Mouse (Mus musculus) heart, postnatal 0 days (tissue): ENCODE data around the gene Prss57. TPM values are rescaled to one million over a fixed set of nuclear protein-coding genes. Genes with fewer than 3 reads are reported as not detected.

Experiments
- ATAC-seq: fragments of 200-750 bp; cut with Nextera tagmentation; 2 replicates; pipeline ENCODE4 v1.8.0; 2017; ENCODE audit warnings: low read depth, moderate number of reproducible peaks, moderate library complexity; ENCODE audit not compliant: insufficient read depth
- DNase-seq: peaks from one replicate; pipeline ENCODE4 v3.0.0-alpha.2; 2016; ENCODE audit warnings: low spot score
- H3K27ac ChIP-seq: fragments of 300-500 bp; sonication (generic); 2 replicates; pipeline ENCODE4 v1.5.1; 2014; ENCODE audit warnings: low read depth, mild to moderate bottlenecking
- H3K27me3 ChIP-seq: fragments of 300-500 bp; sonication (generic); 2 replicates; pipeline ENCODE4 v1.6.1; 2014; ENCODE audit warnings: low read length, mixed read lengths; ENCODE audit not compliant: control insufficient read depth, insufficient read depth
- H3K36me3 ChIP-seq: fragments of 300-500 bp; sonication (generic); replicated peaks from 2 replicates; pipeline ENCODE4 v1.6.1; 2014; ENCODE audit warnings: low read length, mixed read lengths; ENCODE audit not compliant: control insufficient read depth, insufficient read depth
- H3K4me1 ChIP-seq: fragments of 300-500 bp; sonication (generic); 2 replicates; pipeline ENCODE4 v1.6.1; 2014; ENCODE audit warnings: antibody characterized with exemption; ENCODE audit not compliant: control insufficient read depth, insufficient read depth
- H3K4me2 ChIP-seq: fragments of 300-500 bp; sonication (generic); 2 replicates; pipeline ENCODE4 v1.6.1; 2014; ENCODE audit warnings: low read depth, mild to moderate bottlenecking, low read length, moderate library complexity
- H3K4me3 ChIP-seq: fragments of 300-500 bp; sonication (generic); 2 replicates; pipeline ENCODE4 v1.5.1; 2014; ENCODE audit warnings: low read depth, low read length
- H3K9ac ChIP-seq: fragments of 300-500 bp; sonication (generic); replicated peaks from 2 replicates; pipeline ENCODE4 v1.6.1; 2014; ENCODE audit warnings: low read depth, low read length, mixed read lengths
- H3K9me3 ChIP-seq: fragments of 300-500 bp; sonication (generic); replicated peaks from 2 replicates; pipeline ENCODE4 v1.6.1; 2016; ENCODE audit warnings: low read length; ENCODE audit not compliant: control insufficient read depth
- CTCF ChIP-seq: IDR thresholded peaks from 2 replicates; pipeline ENCODE4 v1.5.1; 2016; ENCODE audit warnings: antibody characterized with exemption, control low read depth, low read depth
- EP300 ChIP-seq: IDR thresholded peaks from 2 replicates; pipeline ENCODE4 v1.6.1; 2016; ENCODE audit warnings: antibody characterized with exemption, low read depth
- WGBS: fragments of 180-500 bp; shearing (Covaris S2); extraction: QIAGEN DNeasy Blood & Tissue Kit; methylation state at CpG from one replicate; pipeline ENCODE4 v1.1.7; 2014; 5-methylcytosine and 5-hydroxymethylcytosine counted together
- polyA plus RNA-seq: library from polyadenylated mRNA; unstranded; fragments of >200 nt; fragmentation: Nextera tagmentation; extraction: Ambion mirVana; gene quantifications from 2 replicates; pipeline ENCODE4 v1.2.1, GENCODE M21; 2015
- total RNA-seq: library from RNA; depleted of rRNA; stranded (reverse); fragments of >200 nt; gene quantifications from 2 replicates; pipeline ENCODE4 v1.2.3, GENCODE M21; 2014; ENCODE audit warnings: low replicate concordance

The Prss57 gene
- total and polyA plus RNA-seq, 2 experiments from 2014 or later: 1.3 TPM; not detected in 1

GRCm38 (mm10) chr10:79801837-79802236 lies 11.1 kb upstream of the Prss57 start:
- Histone ChIP-seq H3K9ac (no peak overlapping the region), H3K4me2 (no peak overlapping the region), H3K36me3 (no peaks in the 10 kb centered on the region), H3K4me1 (peaks cover 22% of the 10 kb centered on the region; the same call in 1 of the 2 replicates), H3K27me3 (no peaks in the 10 kb centered on the region), H3K9me3 (no peaks in the 10 kb centered on the region), H3K27ac (no peak overlapping the region), H3K4me3 (no peak overlapping the region)
- 40% methylated on average over 3 of the region's 3 CpGs for WGBS
- DNase-seq: no peak
- ATAC-seq: no peak
- no peak for TF ChIP-seq CTCF
- TF ChIP-seq EP300: no peak

GRCm38 (mm10) chr10:79800508-79800907 lies 9.7 kb upstream of the Prss57 start:
- DNase-seq: no peak
- no peak for TF ChIP-seq EP300
- WGBS: 75% methylated on average over 11 of the region's 11 CpGs

GRCm38 (mm10) chr10:79798289-79798928 lies 7.6 kb upstream of the Prss57 start:
- no peak for ATAC-seq
- no peak for TF ChIP-seq CTCF
- no peak for TF ChIP-seq EP300
- DNase-seq: no peak

More at GRCm38 (mm10) chr10:79800508-79800907, 9.7 kb upstream of the Prss57 start:
- H3K9ac ChIP-seq: no peak overlapping the region
- H3K27me3 ChIP-seq: no peaks in the 10 kb centered on the region
- H3K36me3 ChIP-seq: no peaks in the 10 kb centered on the region
- no peak for ATAC-seq
- no peak overlapping the region for H3K4me2 ChIP-seq
- no peak overlapping the region for H3K27ac ChIP-seq
- H3K9me3 ChIP-seq: no peaks in the 10 kb centered on the region
- peaks cover 22% of the 10 kb centered on the region; the same call in 1 of the 2 replicates for H3K4me1 ChIP-seq
- no peak overlapping the region for H3K4me3 ChIP-seq

GRCm38 (mm10) chr10:79797326-79797725 lies 6.6 kb upstream of the Prss57 start:
- Histone ChIP-seq H3K9ac (no peak overlapping the region), H3K4me2 (0 out of 2 replicates have a peak overlapping the region, but pooled peaks have one; percentile 30), H3K27me3 (no peaks in the 10 kb centered on the region), H3K4me3 (no peak overlapping the region), H3K9me3 (no peaks in the 10 kb centered on the region), H3K36me3 (no peaks in the 10 kb centered on the region), H3K27ac (no peak overlapping the region), H3K4me1 (peaks cover 16% of the 10 kb centered on the region)
- no peak for TF ChIP-seq EP300
- TF ChIP-seq CTCF: no peak
- ATAC-seq: no peak
- no peak for DNase-seq
- 32% methylated on average over 15 of the region's 15 CpGs for WGBS

More at GRCm38 (mm10) chr10:79798289-79798928, 7.6 kb upstream of the Prss57 start:
- Histone ChIP-seq H3K9me3 (no peaks in the 10 kb centered on the region), H3K4me3 (no peak overlapping the region), H3K4me2 (no peak overlapping the region), H3K36me3 (no peaks in the 10 kb centered on the region), H3K4me1 (peaks cover 22% of the 10 kb centered on the region), H3K27me3 (no peaks in the 10 kb centered on the region), H3K27ac (no peak overlapping the region), H3K9ac (no peak overlapping the region)
- WGBS: 85% methylated on average over 12 of the region's 12 CpGs

GRCm38 (mm10) chr10:79795905-79796304 lies 5.1 kb upstream of the Prss57 start:
- no peak for ATAC-seq

GRCm38 (mm10) chr10:79794491-79794931 lies 3.8 kb upstream of the Prss57 start:
- H3K9me3 ChIP-seq: no peaks in the 10 kb centered on the region
- TF ChIP-seq CTCF (no peak), EP300 (peak; percentile 63)
- WGBS: 18% methylated on average over 10 of the region's 10 CpGs

More at GRCm38 (mm10) chr10:79795905-79796304, 5.1 kb upstream of the Prss57 start:
- Histone ChIP-seq H3K4me1 (peaks cover 8% of the 10 kb centered on the region), H3K9ac (no peak overlapping the region), H3K4me3 (no peak overlapping the region), H3K9me3 (no peaks in the 10 kb centered on the region), H3K27ac (no peak overlapping the region), H3K36me3 (no peaks in the 10 kb centered on the region), H3K4me2 (no peak overlapping the region), H3K27me3 (no peaks in the 10 kb centered on the region)
- no peak for TF ChIP-seq EP300
- no peak for TF ChIP-seq CTCF
- DNase-seq: no peak
- WGBS: 91% methylated on average over 3 of the region's 3 CpGs

More at GRCm38 (mm10) chr10:79794491-79794931, 3.8 kb upstream of the Prss57 start:
- ATAC-seq (peak; percentile 75), DNase-seq (no peak)
- H3K4me1 ChIP-seq: peaks cover 8% of the 10 kb centered on the region
- H3K4me2 ChIP-seq: peak overlapping the region; percentile 93
- peak overlapping the region; percentile 83 for H3K27ac ChIP-seq
- no peaks in the 10 kb centered on the region for H3K27me3 ChIP-seq
- peak overlapping the region; percentile 85 for H3K4me3 ChIP-seq
- H3K36me3 ChIP-seq: no peaks in the 10 kb centered on the region
- peak overlapping the region; percentile 81 for H3K9ac ChIP-seq
